Mouse (Mus musculus) CD8-positive naive resting alpha-beta T cell, adult 57 days (primary cell): ENCODE measurements around the gene Ecd. TPM values are rescaled to one million over a fixed set of nuclear protein-coding genes. Genes with fewer than 3 reads are reported as not detected.

ENCODE experiments used
- total RNA-seq: library from RNA; stranded (reverse); gene quantifications from one replicate; pipeline ENCODE4 v1.2.4, GENCODE M21; 2023

Gene Ecd
- 37.2 TPM for total RNA-seq

GRCm38 (mm10) chr14:20347991-20348541 lies at the start of gene Ecd, which contains the start of gene Fam149b:
TSS of gene Ecd (minus strand) at chr14:20348121.
TSS of gene Fam149b (plus strand) at chr14:20348162.

GRCm38 (mm10) chr14:20393205-20393913 lies 45.4 kb upstream of the Ecd start, which contains the start of gene Mrps16:
TSS of gene Mrps16 (minus strand) at chr14:20393634.

GRCm38 (mm10) chr14:20388441-20389129 lies 40.7 kb upstream of the Ecd start, which contains the start of gene Dnajc9:
TSS of gene Dnajc9 (minus strand) at chr14:20388910.

GRCm38 (mm10) chr14:20294117-20294892 lies 53.6 kb downstream of the Ecd start, which contains the start of gene Nudt13:
TSS of gene Nudt13 (plus strand) at chr14:20294697.

Other genes with a start within 250 kb of the Ecd start
- 8.7 TPM for gene Saysd1, start 209.6 kb downstream of the Ecd start, total RNA-seq
- gene Kcnk5, start 166.3 kb downstream of the Ecd start, total RNA-seq: 1.7 TPM
- gene Kcnk16, start 78.9 kb downstream of the Ecd start, total RNA-seq: not detected
- 19.0 TPM for gene Nudt13, start 53.4 kb downstream of the Ecd start, total RNA-seq
- 44.9 TPM for gene Fam149b, start within 50 bp of the Ecd start, total RNA-seq
- gene Dnajc9, start 40.8 kb upstream of the Ecd start, total RNA-seq: 83.1 TPM
- 37.2 TPM for gene Mrps16, start 45.5 kb upstream of the Ecd start, total RNA-seq
- not detected for gene Cfap70, start 104.1 kb upstream of the Ecd start, total RNA-seq
- gene Anxa7, start 132.0 kb upstream of the Ecd start, total RNA-seq: 43.8 TPM
- gene Mss51, start 148.8 kb upstream of the Ecd start, total RNA-seq: 7.5 TPM
- 98.7 TPM for gene Ppp3cb, start 198.5 kb upstream of the Ecd start, total RNA-seq